Mouse (Mus musculus): Measurements from ENCODE around the gene Psg22.
"Not testable (repeated sequence)": the region's sequence is repeated elsewhere in the genome, so short reads cannot be mapped to it uniquely, and the experiment has no call there.

GRCm38 (mm10) chr7:18760152-18760551, 42.3 kb downstream of the Psg22 start:
- not testable (repeated sequence) for TF ChIP-seq CTCF (IDR thresholded peaks at IDR 0.05; ENCODE audit: borderline replicate concordance, insufficient read depth, low read depth, low read length); POLR2A (IDR thresholded peaks at IDR 0.05; ENCODE audit: borderline replicate concordance, insufficient read depth, low read length)

Measured in cerebellum, adult 2 months (tissue).